ENCODE assay signal across 15 mouse cellular contexts in genomic region chr9:62590407-62591195, GRCm38 (mm10). TPM values are rescaled to one million over a fixed set of nuclear protein-coding genes. Genes with fewer than 3 reads are reported as not detected.
DNase-seq lines count a peak whose midpoint lies in the region; ATAC-seq and TF ChIP-seq lines count a peak whose summit lies in the region.
"Had no signal": no experiment of that assay in that cellular context is flagged by ENCODE, and none has a peak within 500 bp of the region (broad histone marks: within the 10 kb centered on the region; RNA-seq: fewer than 3 reads in every experiment).

No protein-coding gene starts in this region.

- H3K27me3 ChIP-seq in heart, embryonic 16.5 days (ENCODE audit: control insufficient read depth, insufficient read depth, low read length): no peaks in the 10 kb centered on the region
- no peaks in the 10 kb centered on the region for H3K27me3 ChIP-seq in testis, adult 2 months (ENCODE audit: control insufficient read depth, insufficient read depth, low read length)
- no peaks in the 10 kb centered on the region for H3K27me3 ChIP-seq in intestine, embryonic 15.5 days (replicated peaks)

- WGBS in heart, embryonic 16.5 days: 81% methylated on average over 17 of the region's 17 CpGs
- WGBS in intestine, embryonic 15.5 days: 75% methylated on average over 17 of the region's 17 CpGs

- no peak for TF ChIP-seq POLR2A in testis, adult 2 months (IDR thresholded peaks at IDR 0.05; ENCODE audit: control insufficient read depth, low read depth, low read length)

- no peaks in the 10 kb centered on the region for H3K9me3 ChIP-seq in heart, embryonic 16.5 days (replicated peaks; ENCODE audit: control insufficient read depth, low read length)
- no peaks in the 10 kb centered on the region for H3K9me3 ChIP-seq in intestine, embryonic 15.5 days

- no peak for DNase-seq in heart, postnatal 4 days
- no peak for DNase-seq in testis, postnatal 14 days (ENCODE audit: low spot score)
- DNase-seq in thymus, postnatal 36 days: no peak
- no peak for DNase-seq in layer of hippocampus, postnatal 14 days (ENCODE audit: low spot score in 2 of 2)
- no peak for DNase-seq in right cerebral cortex, adult 2 months (ENCODE audit: low spot score in 2 of 2)
- DNase-seq: B cell, adult 2 months; cerebellum, postnatal 25 days; kidney, postnatal 25 days; midbrain, embryonic 14.5 days; spleen, adult 18-20 months had no signal

- ATAC-seq in heart, embryonic 16.5 days (replicated peaks; ENCODE audit: extremely low read depth, insufficient read depth, low FRiP score): no peak
- ATAC-seq in intestine, embryonic 15.5 days: no peak
- ATAC-seq: forebrain, embryonic 16.5 days had no signal

- no peaks in the 10 kb centered on the region; the same call in 1 of the 2 replicates for H3K4me1 ChIP-seq in heart, embryonic 16.5 days (ENCODE audit: control insufficient read depth, insufficient read depth, low read length)
- H3K4me1 ChIP-seq in testis, adult 2 months (ENCODE audit: control insufficient read depth, insufficient read depth, low read length): peaks cover 6% of the 10 kb centered on the region
- H3K4me1 ChIP-seq in intestine, embryonic 15.5 days (replicated peaks): no peaks in the 10 kb centered on the region; the same call in 1 of the 2 replicates

- no peak for TF ChIP-seq CTCF in testis, adult 2 months (IDR thresholded peaks at IDR 0.05; ENCODE audit: control insufficient read depth, insufficient read depth, insufficient replicate concordance, low read depth, low read length)

- H3K4me3 ChIP-seq in heart, embryonic 16.5 days (ENCODE audit: low read length): no peak overlapping the region
- peak overlapping the region; percentile 33 for H3K4me3 ChIP-seq in testis, adult 2 months (ENCODE audit: control insufficient read depth, low read depth, low read length)
- H3K4me3 ChIP-seq in intestine, embryonic 15.5 days (replicated peaks): no peak overlapping the region
- H3K4me3 ChIP-seq: erythroblast, embryonic 14.5 days had no signal

- no peak overlapping the region for H3K4me2 ChIP-seq in heart, embryonic 16.5 days (ENCODE audit: low read depth, low read length)
- H3K4me2 ChIP-seq in intestine, embryonic 15.5 days (replicated peaks): no peak overlapping the region; the same call in 1 of the 2 replicates

- no peaks in the 10 kb centered on the region for H3K36me3 ChIP-seq in heart, embryonic 16.5 days (ENCODE audit: control insufficient read depth, insufficient read depth)
- H3K36me3 ChIP-seq in testis, adult 2 months (ENCODE audit: control insufficient read depth, insufficient read depth, low read length): no peaks in the 10 kb centered on the region
- no peaks in the 10 kb centered on the region for H3K36me3 ChIP-seq in intestine, embryonic 15.5 days

- H3K27ac ChIP-seq in heart, embryonic 16.5 days (ENCODE audit: low read length): 0 out of 2 replicates have a peak overlapping the region, but pooled peaks have one; percentile 9
- H3K27ac ChIP-seq in testis, adult 2 months (ENCODE audit: control insufficient read depth, insufficient read depth, low read depth, low read length): no peak overlapping the region
- H3K27ac ChIP-seq in intestine, embryonic 15.5 days: peak overlapping the region; percentile 44

- H3K9ac ChIP-seq in heart, embryonic 16.5 days (ENCODE audit: low read length): no peak overlapping the region
- H3K9ac ChIP-seq in intestine, embryonic 15.5 days: no peak overlapping the region

RNA-seq across cellular contexts. Expression of gene Coro2b, which starts 53.8 kb away (rescaled TPM):
- 7.1 and 8.3 TPM in 2 replicates for polyA plus RNA-seq in heart, embryonic 16.5 days (2015; fragmentation: Nextera tagmentation; extraction: Ambion mirVana)
- total RNA-seq in heart, postnatal 4 days (2021): 10 to 100 TPM; 16.2 to 16.9 TPM
- polyA plus RNA-seq in testis, adult 2 months (2012; rRNA removed): 2.9 and 3.3 TPM in 2 replicates
- 7.6 and 8.8 TPM in 2 replicates for polyA plus RNA-seq in intestine, embryonic 15.5 days (2015; fragmentation: Nextera tagmentation; extraction: Ambion mirVana)
- total RNA-seq in layer of hippocampus, postnatal 14 days (2021): 100 to 1,000 TPM; 188 to 193 TPM
- polyA plus RNA-seq: erythroblast, embryonic 14.5 days had no signal
